Mouse (Mus musculus) hindbrain, embryonic 14.5 days (tissue): ENCODE measurements around the gene Mgat5b. TPM values are rescaled to one million over a fixed set of nuclear protein-coding genes. Genes with fewer than 3 reads are reported as not detected.

Experiments used
- ATAC-seq: fragments of 200-750 bp; cut with Nextera tagmentation; 2 replicates; pipeline ENCODE4 v1.8.0; 2017; ENCODE audit warnings: moderate number of reproducible peaks, mild to moderate bottlenecking, moderate TSS enrichment, moderate library complexity; ENCODE audit not compliant: low FRiP score
- DNase-seq: peaks from one replicate; pipeline ENCODE4 v3.0.0-alpha.2; 2015; ENCODE audit warnings: low spot score
- H3K27ac ChIP-seq: fragments of 300-500 bp; sonication (generic); 2 replicates; pipeline ENCODE4 v1.5.1; 2014; ENCODE audit warnings: mild to moderate bottlenecking, moderate library complexity
- H3K27me3 ChIP-seq: fragments of 300-500 bp; sonication (generic); 2 replicates; pipeline ENCODE4 v1.6.1; 2014; ENCODE audit warnings: mild to moderate bottlenecking, low read length, mixed read lengths; ENCODE audit not compliant: control insufficient read depth, insufficient read depth
- H3K36me3 ChIP-seq: fragments of 300-500 bp; sonication (generic); replicated peaks from 2 replicates; pipeline ENCODE4 v1.6.1; 2014; ENCODE audit not compliant: control insufficient read depth, insufficient read depth
- H3K4me1 ChIP-seq: fragments of 300-500 bp; sonication (generic); replicated peaks from 2 replicates; pipeline ENCODE4 v1.6.1; 2014; ENCODE audit warnings: antibody characterized with exemption, low read length, mixed read lengths; ENCODE audit not compliant: control insufficient read depth, insufficient read depth
- H3K4me2 ChIP-seq: fragments of 300-500 bp; sonication (generic); replicated peaks from 2 replicates; pipeline ENCODE4 v1.6.1; 2014; ENCODE audit warnings: mild to moderate bottlenecking, moderate library complexity
- H3K4me3 ChIP-seq: fragments of 300-500 bp; sonication (generic); replicated peaks from 2 replicates; pipeline ENCODE4 v1.5.1; 2014; ENCODE audit warnings: mild to moderate bottlenecking, low read length
- H3K9ac ChIP-seq: fragments of 300-500 bp; sonication (generic); 2 replicates; pipeline ENCODE4 v1.6.1; 2014
- H3K9me3 ChIP-seq: fragments of 300-500 bp; sonication (generic); 2 replicates; pipeline ENCODE4 v1.6.1; 2016; ENCODE audit warnings: low read length; ENCODE audit not compliant: control insufficient read depth
- WGBS: fragments of 180-500 bp; shearing (Covaris S2); extraction: QIAGEN DNeasy Blood & Tissue Kit; methylation state at CpG from one replicate; pipeline ENCODE4 v1.1.7; 2014; 5-methylcytosine and 5-hydroxymethylcytosine counted together
- polyA plus RNA-seq: library from polyadenylated mRNA; unstranded; fragments of >200 nt; fragmentation: Nextera tagmentation; extraction: Ambion mirVana; gene quantifications from 2 replicates; pipeline ENCODE4 v1.2.1, GENCODE M21; 2014

Gene Mgat5b
- polyA plus RNA-seq, 1 experiment from 2014 or later, result 24.5 TPM

DNA sequence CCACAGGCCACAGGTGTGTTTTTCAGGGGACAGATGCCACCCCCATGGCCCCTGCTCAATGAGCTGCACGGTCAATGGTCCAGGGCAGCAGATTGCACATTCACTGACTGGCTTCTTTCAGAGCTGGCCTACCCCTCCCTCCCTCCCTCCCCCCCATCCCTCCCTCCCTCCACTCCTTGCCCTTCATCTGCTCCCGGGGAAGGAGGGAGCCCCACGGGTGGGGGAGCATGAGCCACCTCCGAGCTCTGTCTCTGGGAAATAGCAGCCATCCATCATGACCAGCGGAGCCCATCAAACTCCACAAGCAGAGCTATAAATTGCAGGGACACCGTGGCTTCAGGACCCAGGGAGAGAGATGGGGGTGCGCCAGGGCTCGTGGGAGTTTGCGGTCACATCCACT, 16.7 kb downstream of the Mgat5b start:
- H3K27me3 ChIP-seq, result no peaks in the 10 kb centered on the region
- ATAC-seq (peak; percentile 41; the same call in 1 of the 2 replicates), DNase-seq (no peak)
- H3K27ac ChIP-seq, result peak overlapping the region; percentile 65
- no peak overlapping the region for H3K4me3 ChIP-seq
- no peak overlapping the region for H3K4me2 ChIP-seq
- 24% methylated on average over 9 of the region's 9 CpGs for WGBS
- H3K9ac ChIP-seq, result 0 out of 2 replicates have a peak overlapping the region, but pooled peaks have one; percentile 24
- H3K9me3 ChIP-seq, result no peaks in the 10 kb centered on the region
- H3K4me1 ChIP-seq, result peaks cover 35% of the 10 kb centered on the region
- H3K36me3 ChIP-seq, result peaks cover 62% of the 10 kb centered on the region

GRCm38 (mm10) chr11:116935917-116936316, 17.3 kb downstream of the Mgat5b start:
- no peak for DNase-seq

DNA sequence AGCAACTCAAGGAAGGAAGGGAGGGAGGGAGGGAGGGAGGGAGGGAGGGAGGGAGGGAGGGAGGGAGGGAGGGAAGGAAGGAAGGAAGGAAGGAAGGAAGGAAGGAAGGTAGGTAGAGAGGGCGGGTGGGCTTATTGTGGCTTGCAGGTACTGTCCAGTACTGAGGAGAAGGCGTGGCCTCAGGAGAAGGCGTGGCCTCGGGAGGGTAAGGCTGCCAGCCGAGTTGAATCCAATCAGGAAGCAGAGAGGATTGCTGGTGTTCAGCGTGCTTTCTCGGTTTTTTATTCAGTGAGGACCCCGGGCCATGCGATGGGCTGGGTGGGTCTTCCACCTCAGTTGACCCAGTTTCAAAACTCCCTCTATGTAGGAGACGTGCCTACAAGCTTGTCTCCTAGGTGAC, 18.5 kb downstream of the Mgat5b start:
- Histone ChIP-seq H3K4me3 (no peak overlapping the region), H3K36me3 (peaks cover 50% of the 10 kb centered on the region), H3K9ac (no peak overlapping the region), H3K27me3 (no peaks in the 10 kb centered on the region), H3K27ac (no peak overlapping the region), H3K4me1 (peaks cover 35% of the 10 kb centered on the region), H3K4me2 (no peak overlapping the region), H3K9me3 (no peaks in the 10 kb centered on the region)
- WGBS, result 47% methylated on average over 10 of the region's 10 CpGs
- DNase-seq, result no peak
- ATAC-seq, result no peak

More at GRCm38 (mm10) chr11:116935917-116936316, 17.3 kb downstream of the Mgat5b start:
- no peak overlapping the region for H3K4me2 ChIP-seq
- peak overlapping the region; percentile 65 for H3K27ac ChIP-seq
- H3K36me3 ChIP-seq, result peaks cover 57% of the 10 kb centered on the region
- no peak for ATAC-seq
- peaks cover 35% of the 10 kb centered on the region for H3K4me1 ChIP-seq
- no peak overlapping the region for H3K4me3 ChIP-seq
- 0 out of 2 replicates have a peak overlapping the region, but pooled peaks have one; percentile 24 for H3K9ac ChIP-seq
- WGBS, result 45% methylated on average over 9 of the region's 9 CpGs
- no peaks in the 10 kb centered on the region for H3K27me3 ChIP-seq
- no peaks in the 10 kb centered on the region for H3K9me3 ChIP-seq

- peak overlapping the region; percentile 31 for H3K4me2 ChIP-seq
- ATAC-seq (no peak), DNase-seq (no peak)
- H3K27me3 ChIP-seq, result no peaks in the 10 kb centered on the region
- H3K9me3 ChIP-seq, result no peaks in the 10 kb centered on the region
- 8% methylated on average over 18 of the region's 20 CpGs for WGBS
- H3K4me1 ChIP-seq, result peaks cover 32% of the 10 kb centered on the region
- no peak overlapping the region for H3K9ac ChIP-seq
- no peak overlapping the region for H3K4me3 ChIP-seq
- no peak overlapping the region for H3K27ac ChIP-seq
- peaks cover 47% of the 10 kb centered on the region for H3K36me3 ChIP-seq
Observed at GRCm38 (mm10) chr11:116940088-116940855, 21.6 kb downstream of the Mgat5b start.

DNA sequence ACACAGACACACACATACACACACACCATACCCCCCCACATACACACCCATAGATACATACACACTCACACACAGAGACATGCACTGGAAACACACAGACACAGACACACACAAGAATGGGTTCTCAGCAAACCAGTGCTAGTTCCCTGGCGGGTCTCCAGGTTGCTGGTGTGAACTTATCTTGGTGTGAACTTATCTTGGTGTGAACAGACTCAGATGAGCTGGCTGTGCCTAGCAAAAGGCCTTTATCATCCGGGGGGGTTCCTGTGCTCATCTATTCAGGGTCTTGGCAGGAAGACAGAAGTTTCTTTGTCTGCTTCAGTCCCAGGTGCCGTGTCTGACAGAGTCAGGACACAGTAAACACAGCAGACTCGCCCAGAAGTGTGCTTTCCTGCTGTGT, 25.7 kb downstream of the Mgat5b start:
- no peak for DNase-seq

DNA sequence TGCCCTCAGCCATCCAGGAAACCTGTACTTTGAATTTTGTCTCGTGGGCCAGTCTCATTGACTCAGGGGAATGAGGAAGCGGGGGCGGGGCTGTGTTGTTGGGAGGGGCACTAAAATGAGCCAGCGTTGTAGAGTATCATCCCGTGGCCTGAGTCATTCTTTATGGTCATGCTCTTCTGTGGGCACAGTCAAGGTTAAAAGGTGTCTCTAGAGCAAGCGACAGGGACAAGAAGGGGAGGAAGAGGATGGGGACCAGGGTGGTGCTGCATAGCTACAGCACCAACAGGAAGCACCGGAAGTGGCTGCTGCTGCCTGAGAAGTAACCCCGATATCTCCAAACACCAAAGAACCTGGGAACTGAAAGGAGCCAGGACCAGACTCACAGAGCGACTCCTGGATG, 31.2 kb downstream of the Mgat5b start:
- Histone ChIP-seq H3K9ac (no peak overlapping the region), H3K36me3 (peaks cover 78% of the 10 kb centered on the region), H3K4me1 (peaks cover 11% of the 10 kb centered on the region), H3K4me3 (no peak overlapping the region), H3K27me3 (no peaks in the 10 kb centered on the region), H3K4me2 (no peak overlapping the region), H3K27ac (no peak overlapping the region), H3K9me3 (no peaks in the 10 kb centered on the region)
- DNase-seq (no peak), ATAC-seq (no peak)
- WGBS, result 82% methylated on average over 9 of the region's 9 CpGs

More for the DNA sequence above, 25.7 kb downstream of the Mgat5b start:
- H3K9me3 ChIP-seq, result no peaks in the 10 kb centered on the region
- 62% methylated on average over 4 of the region's 4 CpGs for WGBS
- peaks cover 60% of the 10 kb centered on the region for H3K36me3 ChIP-seq
- no peaks in the 10 kb centered on the region for H3K27me3 ChIP-seq
- H3K4me3 ChIP-seq, result no peak overlapping the region
- no peak overlapping the region for H3K9ac ChIP-seq
- peaks cover 3% of the 10 kb centered on the region; the same call in 1 of the 2 replicates for H3K4me1 ChIP-seq
- no peak for ATAC-seq
- H3K27ac ChIP-seq, result no peak overlapping the region
- no peak overlapping the region for H3K4me2 ChIP-seq

DNA sequence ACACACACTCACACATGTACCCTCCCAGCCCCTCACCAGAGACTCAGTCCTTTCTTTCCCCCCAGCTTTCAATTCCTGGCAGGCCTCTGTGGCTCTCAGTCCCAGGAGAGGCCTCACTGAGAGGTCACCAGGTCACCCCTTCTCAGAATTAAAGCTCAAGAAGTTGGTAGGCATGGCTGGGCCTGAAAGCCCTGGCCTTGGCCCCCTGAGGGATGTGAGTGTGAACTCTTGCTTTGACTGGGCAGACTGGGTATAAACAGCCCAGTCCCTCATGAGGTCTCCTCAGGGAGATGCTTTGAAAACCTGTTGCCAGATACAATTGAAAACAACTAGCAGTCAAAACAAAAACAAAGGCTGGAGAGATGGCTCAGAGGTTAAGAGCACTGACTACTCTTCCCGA, 32.8 kb downstream of the Mgat5b start:
- ATAC-seq, result no peak
- no peak overlapping the region for H3K4me2 ChIP-seq
- no peaks in the 10 kb centered on the region for H3K9me3 ChIP-seq
- WGBS, result 15% methylated on average over 1 of the region's 1 CpGs
- no peak overlapping the region for H3K4me3 ChIP-seq
- H3K9ac ChIP-seq, result no peak overlapping the region
- no peaks in the 10 kb centered on the region for H3K27me3 ChIP-seq
- DNase-seq, result no peak
- H3K27ac ChIP-seq, result no peak overlapping the region
- H3K4me1 ChIP-seq, result peaks cover 16% of the 10 kb centered on the region
- H3K36me3 ChIP-seq, result peaks cover 73% of the 10 kb centered on the region

- DNase-seq (peak; percentile 59), ATAC-seq (peak; percentile 64)
- 52% methylated on average over 23 of the region's 23 CpGs for whole genome bisulfite sequencing
- Histone ChIP-seq H3K4me1 (peaks cover 16% of the 10 kb centered on the region), H3K9ac (no peak overlapping the region), H3K36me3 (peaks cover 73% of the 10 kb centered on the region), H3K4me3 (no peak overlapping the region), H3K27ac (peak overlapping the region; percentile 85), H3K4me2 (no peak overlapping the region), H3K9me3 (no peaks in the 10 kb centered on the region), H3K27me3 (no peaks in the 10 kb centered on the region)
Observed at GRCm38 (mm10) chr11:116954231-116955118, 35.8 kb downstream of the Mgat5b start.

GRCm38 (mm10) chr11:116958601-116959000, 39.9 kb downstream of the Mgat5b start:
- ATAC-seq (no peak), DNase-seq (no peak)
- Histone ChIP-seq H3K4me3 (no peak overlapping the region), H3K4me1 (peaks cover 25% of the 10 kb centered on the region), H3K9me3 (no peaks in the 10 kb centered on the region), H3K36me3 (peaks cover 62% of the 10 kb centered on the region; the same call in 1 of the 2 replicates), H3K9ac (no peak overlapping the region), H3K27ac (no peak overlapping the region), H3K4me2 (no peak overlapping the region), H3K27me3 (no peaks in the 10 kb centered on the region)
- whole genome bisulfite sequencing, result 57% methylated on average over 5 of the region's 5 CpGs
